Mouse (Mus musculus) C2C12 (cell line): ENCODE measurements at regions not wholly inside any gene's neighbourhood (a gene's known extent, or its start where the extent isn't known, plus 50 kb on each side); places are given as distances from the start of the nearest gene placed in this dataset.

Experiments used
- H3K27me3 ChIP-seq: one replicate; pipeline ENCODE4 v1.6.1; 2011; ENCODE audit not compliant: control insufficient read depth, insufficient read depth, insufficient read length
- H3K36me3 ChIP-seq: one replicate; pipeline ENCODE4 v1.6.1; 2011; ENCODE audit not compliant: control insufficient read depth, insufficient read depth
- H3K4me3 ChIP-seq: one replicate; pipeline ENCODE4 v1.5.1; 2011; ENCODE audit warnings: mild to moderate bottlenecking, control low read depth; ENCODE audit not compliant: poor library complexity, insufficient read depth, severe bottlenecking
- H3K79me2 ChIP-seq: one replicate; pipeline ENCODE4 v1.6.1; 2011; ENCODE audit not compliant: control insufficient read depth, insufficient read depth
- H3K79me3 ChIP-seq: one replicate; pipeline ENCODE4 v1.6.1; 2011; ENCODE audit warnings: low read depth, control low read depth
- H3ac ChIP-seq: one replicate; pipeline ENCODE3; 2011; ENCODE audit warnings: low read depth; ENCODE audit not compliant: control insufficient read depth, insufficient read length
- CEBPB ChIP-seq: IDR thresholded peaks from one replicate; pipeline ENCODE4 v1.6.1; 2011; ENCODE audit warnings: low read depth, mild to moderate bottlenecking, control low read depth, moderate library complexity
- CTCF ChIP-seq: IDR thresholded peaks from one replicate; pipeline ENCODE4 v1.5.1; 2011; ENCODE audit not compliant: control insufficient read depth, insufficient read depth, insufficient read length
- FOSL1 ChIP-seq: IDR thresholded peaks from one replicate; pipeline ENCODE4 v1.8.0; 2011; ENCODE audit warnings: mild to moderate bottlenecking, low read length; ENCODE audit not compliant: poor library complexity, insufficient read depth, severe bottlenecking
- MAX ChIP-seq: IDR thresholded peaks from one replicate; pipeline ENCODE4 v1.6.1; 2011; ENCODE audit warnings: mild to moderate bottlenecking, control low read depth
- MYOD1 ChIP-seq: IDR thresholded peaks from one replicate; pipeline ENCODE4 v1.6.1; 2011; ENCODE audit warnings: low read depth; ENCODE audit not compliant: control insufficient read depth, insufficient read length
- MYOG ChIP-seq: IDR thresholded peaks from one replicate; pipeline ENCODE4 v1.6.1; 2011; ENCODE audit not compliant: control insufficient read depth, insufficient read length; ENCODE audit errors: extremely low read depth
- USF1 ChIP-seq: IDR thresholded peaks from one replicate; pipeline ENCODE4 v1.6.1; 2011; ENCODE audit warnings: low read depth, mild to moderate bottlenecking, control low read depth, moderate library complexity

GRCm38 (mm10) chr1:185519811-185520210 lies 65.2 kb downstream of the Slc30a10 start:
- Histone ChIP-seq H3K79me2 (no peaks in the 10 kb centered on the region), H3K27me3 (peaks cover 3% of the 10 kb centered on the region), H3ac (no peak overlapping the region), H3K79me3 (no peaks in the 10 kb centered on the region), H3K4me3 (no peak overlapping the region), H3K36me3 (no peaks in the 10 kb centered on the region)
- TF ChIP-seq USF1 (no peak), MYOG (no peak), CTCF (no peak), MYOD1 (no peak), CEBPB (no peak), MAX (no peak), FOSL1 (no peak)

GRCm38 (mm10) chr1:185524020-185524419 lies 69.4 kb downstream of the Slc30a10 start:
- TF ChIP-seq MYOD1 (no peak), CEBPB (no peak), FOSL1 (no peak), MYOG (no peak), USF1 (no peak), MAX (no peak), CTCF (no peak)
- no peaks in the 10 kb centered on the region for H3K36me3 ChIP-seq
- H3K27me3 ChIP-seq, result no peaks in the 10 kb centered on the region
- no peak overlapping the region for H3ac ChIP-seq
- H3K79me2 ChIP-seq, result no peaks in the 10 kb centered on the region
- no peaks in the 10 kb centered on the region for H3K79me3 ChIP-seq
- H3K4me3 ChIP-seq, result no peak overlapping the region

- no peaks in the 10 kb centered on the region for H3K36me3 ChIP-seq
- TF ChIP-seq MYOD1, result no peak
- no peak for TF ChIP-seq CTCF
- TF ChIP-seq CEBPB, result no peak
- TF ChIP-seq USF1, result no peak
- TF ChIP-seq MYOG, result no peak
- TF ChIP-seq MAX, result no peak
- no peak for TF ChIP-seq FOSL1
- H3K79me3 ChIP-seq, result no peaks in the 10 kb centered on the region
- H3K79me2 ChIP-seq, result no peaks in the 10 kb centered on the region
- no peak overlapping the region for H3K4me3 ChIP-seq
- no peak overlapping the region for H3ac ChIP-seq
- H3K27me3 ChIP-seq, result no peaks in the 10 kb centered on the region
Observed at GRCm38 (mm10) chr1:185533471-185533870, 78.8 kb downstream of the Slc30a10 start.

GRCm38 (mm10) chr1:185534129-185534528 lies 79.5 kb downstream of the Slc30a10 start:
- H3K4me3 ChIP-seq, result no peak overlapping the region
- H3K79me3 ChIP-seq, result no peaks in the 10 kb centered on the region
- H3K36me3 ChIP-seq, result no peaks in the 10 kb centered on the region
- H3ac ChIP-seq, result no peak overlapping the region
- TF ChIP-seq MAX, result no peak
- no peak for TF ChIP-seq USF1
- no peak for TF ChIP-seq CTCF
- no peak for TF ChIP-seq FOSL1
- TF ChIP-seq CEBPB, result no peak
- H3K79me2 ChIP-seq, result no peaks in the 10 kb centered on the region
- no peaks in the 10 kb centered on the region for H3K27me3 ChIP-seq

GRCm38 (mm10) chr1:185535321-185535720 lies 80.7 kb downstream of the Slc30a10 start:
- TF ChIP-seq MAX (no peak), USF1 (no peak)
- Histone ChIP-seq H3ac (no peak overlapping the region), H3K36me3 (no peaks in the 10 kb centered on the region), H3K4me3 (no peak overlapping the region), H3K79me2 (no peaks in the 10 kb centered on the region), H3K79me3 (no peaks in the 10 kb centered on the region), H3K27me3 (no peaks in the 10 kb centered on the region)

- Histone ChIP-seq H3K27me3 (no peaks in the 10 kb centered on the region), H3ac (no peak overlapping the region), H3K4me3 (no peak overlapping the region), H3K79me2 (no peaks in the 10 kb centered on the region), H3K36me3 (no peaks in the 10 kb centered on the region), H3K79me3 (no peaks in the 10 kb centered on the region)
- TF ChIP-seq MYOD1 (no peak), FOSL1 (no peak), CTCF (no peak), USF1 (no peak), MAX (no peak), CEBPB (no peak), MYOG (no peak)
Observed at GRCm38 (mm10) chr1:185537236-185537635, 82.6 kb downstream of the Slc30a10 start.
